Mouse (Mus musculus): ENCODE measurements around the gene Aff3. TPM values are rescaled to one million over a fixed set of nuclear protein-coding genes. Genes with fewer than 3 reads are reported as not detected.

Gene Aff3
- total and polyA plus RNA-seq, 2 experiments from 2014 or later, result 1.1 to 1.9 TPM

GRCm38 (mm10) chr1:38178929-38179328 lies 485.8 kb downstream of the Aff3 start:
- Histone ChIP-seq H3K27ac (ENCODE audit: low read depth) (no peak overlapping the region), H3K27me3 (ENCODE audit: control insufficient read depth, insufficient read depth, low read length) (no peaks in the 10 kb centered on the region), H3K4me1 (ENCODE audit: control insufficient read depth, insufficient read depth) (no peaks in the 10 kb centered on the region), H3K36me3 (replicated peaks; ENCODE audit: control insufficient read depth, insufficient read depth, low read length) (no peaks in the 10 kb centered on the region), H3K9me3 (replicated peaks; ENCODE audit: control insufficient read depth, low read length) (no peaks in the 10 kb centered on the region), H3K4me3 (ENCODE audit: low read depth, low read length) (no peak overlapping the region), H3K9ac (replicated peaks; ENCODE audit: low read depth, low read length) (no peak overlapping the region), H3K4me2 (ENCODE audit: low read depth, low read length) (no peak overlapping the region)
- no peak for ATAC-seq (ENCODE audit: insufficient read depth, low read depth)
- WGBS, result 92% methylated on average over 8 of the region's 8 CpGs
- no peak for TF ChIP-seq EP300 (IDR thresholded peaks at IDR 0.05; ENCODE audit: low read depth)
- no peak for TF ChIP-seq CTCF (IDR thresholded peaks at IDR 0.05; ENCODE audit: low read depth)
- DNase-seq (ENCODE audit: low spot score), result no peak

GRCm38 (mm10) chr1:38176077-38176476 lies 488.7 kb downstream of the Aff3 start:
- 83% methylated on average over 7 of the region's 7 CpGs for WGBS
- no peaks in the 10 kb centered on the region for H3K36me3 ChIP-seq (replicated peaks; ENCODE audit: control insufficient read depth, insufficient read depth, low read length)
- H3K9me3 ChIP-seq (replicated peaks; ENCODE audit: control insufficient read depth, low read length), result no peaks in the 10 kb centered on the region
- H3K27ac ChIP-seq (ENCODE audit: low read depth), result no peak overlapping the region
- no peaks in the 10 kb centered on the region for H3K4me1 ChIP-seq (ENCODE audit: control insufficient read depth, insufficient read depth)
- H3K4me3 ChIP-seq (ENCODE audit: low read depth, low read length), result no peak overlapping the region
- TF ChIP-seq CTCF (IDR thresholded peaks at IDR 0.05; ENCODE audit: low read depth) (no peak), EP300 (IDR thresholded peaks at IDR 0.05; ENCODE audit: low read depth) (no peak)
- no peaks in the 10 kb centered on the region for H3K27me3 ChIP-seq (ENCODE audit: control insufficient read depth, insufficient read depth, low read length)
- no peak for ATAC-seq (ENCODE audit: insufficient read depth, low read depth)
- no peak for DNase-seq (ENCODE audit: low spot score)
- H3K9ac ChIP-seq (replicated peaks; ENCODE audit: low read depth, low read length), result no peak overlapping the region
- H3K4me2 ChIP-seq (ENCODE audit: low read depth, low read length), result no peak overlapping the region

DNA sequence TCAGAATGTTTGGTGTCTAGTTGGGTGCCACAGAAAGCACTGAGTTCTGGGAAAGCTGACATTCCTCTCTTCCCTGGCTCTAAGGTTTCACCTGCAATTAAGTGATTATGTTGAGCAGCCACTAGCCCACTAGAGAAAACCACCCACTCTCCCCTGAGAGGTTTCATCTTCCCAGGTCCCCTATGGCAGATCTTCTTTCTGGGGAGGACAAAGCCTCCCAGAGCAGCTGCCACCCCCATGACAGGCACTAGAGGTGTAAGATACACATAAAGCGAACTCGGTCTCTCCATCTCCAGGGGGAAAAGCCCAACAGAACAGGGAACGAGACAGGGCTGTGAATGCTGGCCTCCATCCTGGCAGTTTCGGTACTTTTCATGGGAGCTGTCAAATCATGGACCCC lies 492.9 kb downstream of the Aff3 start:
- ATAC-seq (ENCODE audit: insufficient read depth, low read depth) (no peak), DNase-seq (ENCODE audit: low spot score) (no peak)
- no peak overlapping the region for H3K9ac ChIP-seq (replicated peaks; ENCODE audit: low read depth, low read length)
- TF ChIP-seq CTCF (IDR thresholded peaks at IDR 0.05; ENCODE audit: low read depth) (no peak), EP300 (IDR thresholded peaks at IDR 0.05; ENCODE audit: low read depth) (no peak)
- H3K4me3 ChIP-seq (ENCODE audit: low read depth, low read length), result no peak overlapping the region
- H3K36me3 ChIP-seq (replicated peaks; ENCODE audit: control insufficient read depth, insufficient read depth, low read length), result no peaks in the 10 kb centered on the region
- H3K9me3 ChIP-seq (replicated peaks; ENCODE audit: control insufficient read depth, low read length), result no peaks in the 10 kb centered on the region
- no peak overlapping the region for H3K27ac ChIP-seq (ENCODE audit: low read depth)
- no peaks in the 10 kb centered on the region for H3K4me1 ChIP-seq (ENCODE audit: control insufficient read depth, insufficient read depth)
- 90% methylated on average over 4 of the region's 4 CpGs for WGBS
- H3K4me2 ChIP-seq (ENCODE audit: low read depth, low read length), result no peak overlapping the region
- no peaks in the 10 kb centered on the region for H3K27me3 ChIP-seq (ENCODE audit: control insufficient read depth, insufficient read depth, low read length)

DNA sequence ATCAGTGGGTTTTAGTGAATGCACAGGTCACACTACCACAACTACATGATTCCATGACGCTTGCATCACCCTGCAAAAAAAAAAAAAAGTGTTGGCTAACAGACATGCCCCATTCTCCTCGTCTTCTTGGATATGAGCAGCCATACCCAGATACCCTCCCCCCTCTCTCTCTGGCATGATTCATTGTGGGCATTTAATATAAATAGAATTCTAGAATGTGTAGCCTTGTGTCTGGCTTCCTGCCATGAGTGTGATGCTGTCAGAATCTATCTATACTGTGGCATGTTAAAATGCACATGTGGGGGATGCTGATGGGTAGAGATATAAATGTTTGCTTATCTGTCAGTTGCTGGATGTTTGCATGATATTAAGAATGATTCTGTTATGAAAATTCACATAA lies 499.1 kb downstream of the Aff3 start:
- DNase-seq (ENCODE audit: low spot score) (no peak), ATAC-seq (ENCODE audit: insufficient read depth, low read depth) (no peak)
- WGBS, result 24% methylated on average over 2 of the region's 2 CpGs
- no peaks in the 10 kb centered on the region for H3K9me3 ChIP-seq (replicated peaks; ENCODE audit: control insufficient read depth, low read length)
- 0 out of 2 replicates have a peak, but pooled peaks cover 2% of the 10 kb centered on the region for H3K4me1 ChIP-seq (ENCODE audit: control insufficient read depth, insufficient read depth)
- TF ChIP-seq EP300 (IDR thresholded peaks at IDR 0.05; ENCODE audit: low read depth) (no peak), CTCF (IDR thresholded peaks at IDR 0.05; ENCODE audit: low read depth) (no peak)
- no peak overlapping the region for H3K9ac ChIP-seq (replicated peaks; ENCODE audit: low read depth, low read length)
- no peak overlapping the region for H3K4me2 ChIP-seq (ENCODE audit: low read depth, low read length)
- H3K27me3 ChIP-seq (ENCODE audit: control insufficient read depth, insufficient read depth, low read length), result no peaks in the 10 kb centered on the region
- no peak overlapping the region for H3K4me3 ChIP-seq (ENCODE audit: low read depth, low read length)
- H3K27ac ChIP-seq (ENCODE audit: low read depth), result no peak overlapping the region
- H3K36me3 ChIP-seq (replicated peaks; ENCODE audit: control insufficient read depth, insufficient read depth, low read length), result no peaks in the 10 kb centered on the region

GRCm38 (mm10) chr1:38150086-38150485 lies 514.7 kb downstream of the Aff3 start:
- DNase-seq (ENCODE audit: low spot score), result no peak

DNA sequence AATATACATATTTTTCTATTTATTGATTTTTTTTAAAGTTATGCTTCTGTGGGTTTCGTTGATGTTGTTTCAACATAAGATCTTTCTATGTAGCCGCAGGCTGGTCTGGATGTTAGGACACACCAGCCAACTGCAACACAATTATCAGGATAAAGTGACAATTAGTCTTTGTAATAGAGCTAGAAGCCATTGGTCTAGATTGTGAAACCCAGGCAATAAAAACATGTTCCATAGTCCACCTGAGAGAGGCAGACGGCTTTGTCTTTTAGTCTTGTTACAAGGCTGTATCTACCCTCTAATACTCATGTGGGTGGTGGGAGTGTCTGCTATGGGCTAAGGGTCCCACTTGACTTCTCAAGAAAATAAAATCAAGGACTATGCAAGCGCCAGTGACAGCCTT lies 518.7 kb downstream of the Aff3 start:
- 87% methylated on average over 4 of the region's 4 CpGs for WGBS
- Histone ChIP-seq H3K27ac (ENCODE audit: low read depth) (no peak overlapping the region), H3K9me3 (replicated peaks; ENCODE audit: control insufficient read depth, low read length) (no peaks in the 10 kb centered on the region), H3K4me3 (ENCODE audit: low read depth, low read length) (no peak overlapping the region), H3K4me2 (ENCODE audit: low read depth, low read length) (no peak overlapping the region), H3K9ac (replicated peaks; ENCODE audit: low read depth, low read length) (no peak overlapping the region), H3K36me3 (replicated peaks; ENCODE audit: control insufficient read depth, insufficient read depth, low read length) (no peaks in the 10 kb centered on the region), H3K27me3 (ENCODE audit: control insufficient read depth, insufficient read depth, low read length) (no peaks in the 10 kb centered on the region), H3K4me1 (ENCODE audit: control insufficient read depth, insufficient read depth) (no peaks in the 10 kb centered on the region)
- DNase-seq (ENCODE audit: low spot score) (no peak), ATAC-seq (ENCODE audit: insufficient read depth, low read depth) (no peak)
- TF ChIP-seq CTCF (IDR thresholded peaks at IDR 0.05; ENCODE audit: low read depth) (no peak), EP300 (IDR thresholded peaks at IDR 0.05; ENCODE audit: low read depth) (no peak)

More at GRCm38 (mm10) chr1:38150086-38150485, 514.7 kb downstream of the Aff3 start:
- no peak overlapping the region for H3K27ac ChIP-seq (ENCODE audit: low read depth)
- no peaks in the 10 kb centered on the region for H3K4me1 ChIP-seq (ENCODE audit: control insufficient read depth, insufficient read depth)
- H3K4me2 ChIP-seq (ENCODE audit: low read depth, low read length), result no peak overlapping the region
- H3K9ac ChIP-seq (replicated peaks; ENCODE audit: low read depth, low read length), result no peak overlapping the region
- no peaks in the 10 kb centered on the region for H3K27me3 ChIP-seq (ENCODE audit: control insufficient read depth, insufficient read depth, low read length)
- no peaks in the 10 kb centered on the region for H3K9me3 ChIP-seq (replicated peaks; ENCODE audit: control insufficient read depth, low read length)
- TF ChIP-seq EP300 (IDR thresholded peaks at IDR 0.05; ENCODE audit: low read depth) (no peak), CTCF (IDR thresholded peaks at IDR 0.05; ENCODE audit: low read depth) (no peak)
- WGBS, result 82% methylated on average over 5 of the region's 5 CpGs
- H3K4me3 ChIP-seq (ENCODE audit: low read depth, low read length), result no peak overlapping the region
- ATAC-seq (ENCODE audit: insufficient read depth, low read depth), result no peak
- H3K36me3 ChIP-seq (replicated peaks; ENCODE audit: control insufficient read depth, insufficient read depth, low read length), result no peaks in the 10 kb centered on the region

Data from heart, postnatal 0 days (tissue).